Mouse (Mus musculus): ENCODE measurements at regions not wholly inside any gene's neighbourhood (a gene's known extent, or its start where the extent isn't known, plus 50 kb on each side); places are given as distances from the start of the nearest gene placed in this dataset.

GRCm38 (mm10) chr4:45587202-45587601 is 54.9 kb upstream of the Shb start:
- no peak overlapping the region for H3K4me2 ChIP-seq (ENCODE audit: low read length)
- H3K27ac ChIP-seq (ENCODE audit: low read length): no peak overlapping the region
- H3K9me3 ChIP-seq (ENCODE audit: control insufficient read depth, low read length): no peaks in the 10 kb centered on the region
- H3K27me3 ChIP-seq (replicated peaks; ENCODE audit: control insufficient read depth, insufficient read depth, low read length): no peaks in the 10 kb centered on the region
- no peak overlapping the region for H3K4me3 ChIP-seq (replicated peaks; ENCODE audit: low read length)
- H3K9ac ChIP-seq (replicated peaks; ENCODE audit: low read depth, low read length): no peak overlapping the region
- WGBS: 82% methylated on average over 2 of the region's 2 CpGs
- H3K36me3 ChIP-seq (ENCODE audit: control insufficient read depth, insufficient read depth): no peaks in the 10 kb centered on the region
- peaks cover 23% of the 10 kb centered on the region for H3K4me1 ChIP-seq (replicated peaks; ENCODE audit: control insufficient read depth, insufficient read depth, low read length)
- ATAC-seq: no peak

- no peaks in the 10 kb centered on the region for H3K27me3 ChIP-seq (replicated peaks; ENCODE audit: control insufficient read depth, insufficient read depth, low read length)
- peaks cover 15% of the 10 kb centered on the region for H3K4me1 ChIP-seq (replicated peaks; ENCODE audit: control insufficient read depth, insufficient read depth, low read length)
- ATAC-seq: no peak
- no peaks in the 10 kb centered on the region for H3K36me3 ChIP-seq (ENCODE audit: control insufficient read depth, insufficient read depth)
- H3K9me3 ChIP-seq (ENCODE audit: control insufficient read depth, low read length): no peaks in the 10 kb centered on the region
- no peak overlapping the region for H3K4me3 ChIP-seq (replicated peaks; ENCODE audit: low read length)
- H3K27ac ChIP-seq (ENCODE audit: low read length): no peak overlapping the region
- 35% methylated on average over 2 of the region's 2 CpGs for WGBS
- H3K9ac ChIP-seq (replicated peaks; ENCODE audit: low read depth, low read length): no peak overlapping the region
- no peak overlapping the region for H3K4me2 ChIP-seq (ENCODE audit: low read length)
These were observed 54.0 kb upstream of the Shb start for GRCm38 (mm10) chr4:45586310-45586709.

- no peak overlapping the region for H3K4me3 ChIP-seq (replicated peaks; ENCODE audit: low read length)
- no peaks in the 10 kb centered on the region for H3K27me3 ChIP-seq (replicated peaks; ENCODE audit: control insufficient read depth, insufficient read depth, low read length)
- no peak overlapping the region for H3K9ac ChIP-seq (replicated peaks; ENCODE audit: low read depth, low read length)
- 62% methylated on average over 8 of the region's 8 CpGs for WGBS
- peaks cover 10% of the 10 kb centered on the region; the same call in 1 of the 2 replicates for H3K4me1 ChIP-seq (replicated peaks; ENCODE audit: control insufficient read depth, insufficient read depth, low read length)
- no peaks in the 10 kb centered on the region for H3K36me3 ChIP-seq (ENCODE audit: control insufficient read depth, insufficient read depth)
- H3K4me2 ChIP-seq (ENCODE audit: low read length): no peak overlapping the region
- no peak overlapping the region for H3K27ac ChIP-seq (ENCODE audit: low read length)
- no peaks in the 10 kb centered on the region for H3K9me3 ChIP-seq (ENCODE audit: control insufficient read depth, low read length)
- no peak for ATAC-seq
These were observed 53.0 kb upstream of the Shb start for GRCm38 (mm10) chr4:45585188-45585820.

GRCm38 (mm10) chr4:45583966-45584365 is 51.7 kb upstream of the Shb start:
- 69% methylated on average over 4 of the region's 4 CpGs for whole genome bisulfite sequencing
- no peak overlapping the region for H3K9ac ChIP-seq (replicated peaks; ENCODE audit: low read depth, low read length)
- no peaks in the 10 kb centered on the region for H3K27me3 ChIP-seq (replicated peaks; ENCODE audit: control insufficient read depth, insufficient read depth, low read length)
- peaks cover 10% of the 10 kb centered on the region; the same call in 1 of the 2 replicates for H3K4me1 ChIP-seq (replicated peaks; ENCODE audit: control insufficient read depth, insufficient read depth, low read length)
- H3K27ac ChIP-seq (ENCODE audit: low read length): no peak overlapping the region
- H3K4me3 ChIP-seq (replicated peaks; ENCODE audit: low read length): no peak overlapping the region
- no peaks in the 10 kb centered on the region for H3K9me3 ChIP-seq (ENCODE audit: control insufficient read depth, low read length)
- H3K4me2 ChIP-seq (ENCODE audit: low read length): no peak overlapping the region
- no peak for ATAC-seq
- no peaks in the 10 kb centered on the region for H3K36me3 ChIP-seq (ENCODE audit: control insufficient read depth, insufficient read depth)

GRCm38 (mm10) chr4:45582496-45582895 is 50.2 kb upstream of the Shb start:
- Histone ChIP-seq H3K36me3 (ENCODE audit: control insufficient read depth, insufficient read depth) (no peaks in the 10 kb centered on the region), H3K4me3 (replicated peaks; ENCODE audit: low read length) (no peak overlapping the region), H3K27ac (ENCODE audit: low read length) (no peak overlapping the region), H3K27me3 (replicated peaks; ENCODE audit: control insufficient read depth, insufficient read depth, low read length) (no peaks in the 10 kb centered on the region), H3K9ac (replicated peaks; ENCODE audit: low read depth, low read length) (no peak overlapping the region), H3K4me1 (replicated peaks; ENCODE audit: control insufficient read depth, insufficient read depth, low read length) (peaks cover 9% of the 10 kb centered on the region; the same call in 1 of the 2 replicates), H3K9me3 (ENCODE audit: control insufficient read depth, low read length) (no peaks in the 10 kb centered on the region), H3K4me2 (ENCODE audit: low read length) (no peak overlapping the region)
- 32% methylated on average over 5 of the region's 5 CpGs for WGBS
- ATAC-seq: peak; percentile 29; the same call in 1 of the 2 replicates
